Mouse (Mus musculus) hematopoietic stem cell, adult 5-6 weeks (primary cell): ENCODE results near the gene Med29. TPM values are rescaled to one million over a fixed set of nuclear protein-coding genes. Genes with fewer than 3 reads are reported as not detected.

Experiments
- ATAC-seq, 2 experiments: fragments of 125-278 bp in 1 of 2; replicated peaks in 1 of 2; 2 replicates each; pipeline ENCODE4 v1.8.0; 2016 to 2017; ENCODE audit warnings: inconsistent platforms in 2 of 2, mild to moderate bottlenecking in 2 of 2, moderate number of reproducible peaks in 2 of 2, low read depth in 1 of 2, moderate TSS enrichment in 1 of 2; ENCODE audit not compliant: low FRiP score in 2 of 2, poor library complexity in 2 of 2, severe bottlenecking in 2 of 2, insufficient read depth in 1 of 2, low TSS enrichment in 1 of 2
- total RNA-seq: library from RNA; stranded (forward); fragments of 172-1452, 232-1000 nt; gene quantifications from 2 replicates; pipeline ENCODE4 v1.2.3, GENCODE M21; 2017

Gene Med29
- total RNA-seq, 1 experiment from 2014 or later, result 32.4 TPM

DNA sequence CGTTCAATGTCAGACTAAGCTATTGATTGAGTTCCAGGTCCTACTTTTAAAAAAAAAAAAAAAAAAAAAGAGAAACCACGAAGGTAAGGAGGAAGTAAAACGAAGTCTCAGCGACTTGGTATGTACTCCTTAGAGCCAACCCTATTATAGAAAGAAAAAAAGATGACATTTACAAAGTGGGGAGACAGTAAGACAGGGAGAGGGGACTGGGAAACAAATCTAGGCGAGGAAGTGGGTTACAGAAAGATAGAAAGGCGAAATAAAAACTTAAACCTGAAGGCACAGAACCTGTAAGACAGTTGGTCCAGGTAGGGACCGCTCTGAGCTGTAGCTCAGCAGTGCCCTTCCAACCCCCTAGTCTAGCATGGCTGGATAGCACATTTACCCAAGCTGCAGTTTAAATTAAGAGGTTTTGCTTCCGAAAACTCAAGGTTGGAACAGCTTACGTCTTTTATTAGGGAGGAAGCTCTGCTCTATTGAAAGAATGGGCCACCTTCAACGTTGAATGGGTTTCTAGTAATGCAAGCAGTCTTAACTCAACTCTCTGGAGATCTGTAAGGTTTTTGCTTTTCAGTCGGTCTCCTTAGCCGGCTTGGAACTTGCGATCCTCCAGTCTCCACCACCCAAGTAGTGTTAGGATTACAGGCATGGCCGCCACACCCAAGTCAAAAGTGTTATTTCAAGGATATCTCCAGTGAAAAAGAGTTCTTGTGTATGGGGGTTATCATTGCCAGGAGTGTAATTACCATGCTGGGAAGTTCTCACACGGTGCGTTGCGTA, 12.1 kb downstream of the Med29 start, which contains the start of gene Zfp36:
Gene Zfp36 (minus strand): TSS at position 17 of the 780 bp plus-strand sequence.
- ATAC-seq, result no peak

DNA sequence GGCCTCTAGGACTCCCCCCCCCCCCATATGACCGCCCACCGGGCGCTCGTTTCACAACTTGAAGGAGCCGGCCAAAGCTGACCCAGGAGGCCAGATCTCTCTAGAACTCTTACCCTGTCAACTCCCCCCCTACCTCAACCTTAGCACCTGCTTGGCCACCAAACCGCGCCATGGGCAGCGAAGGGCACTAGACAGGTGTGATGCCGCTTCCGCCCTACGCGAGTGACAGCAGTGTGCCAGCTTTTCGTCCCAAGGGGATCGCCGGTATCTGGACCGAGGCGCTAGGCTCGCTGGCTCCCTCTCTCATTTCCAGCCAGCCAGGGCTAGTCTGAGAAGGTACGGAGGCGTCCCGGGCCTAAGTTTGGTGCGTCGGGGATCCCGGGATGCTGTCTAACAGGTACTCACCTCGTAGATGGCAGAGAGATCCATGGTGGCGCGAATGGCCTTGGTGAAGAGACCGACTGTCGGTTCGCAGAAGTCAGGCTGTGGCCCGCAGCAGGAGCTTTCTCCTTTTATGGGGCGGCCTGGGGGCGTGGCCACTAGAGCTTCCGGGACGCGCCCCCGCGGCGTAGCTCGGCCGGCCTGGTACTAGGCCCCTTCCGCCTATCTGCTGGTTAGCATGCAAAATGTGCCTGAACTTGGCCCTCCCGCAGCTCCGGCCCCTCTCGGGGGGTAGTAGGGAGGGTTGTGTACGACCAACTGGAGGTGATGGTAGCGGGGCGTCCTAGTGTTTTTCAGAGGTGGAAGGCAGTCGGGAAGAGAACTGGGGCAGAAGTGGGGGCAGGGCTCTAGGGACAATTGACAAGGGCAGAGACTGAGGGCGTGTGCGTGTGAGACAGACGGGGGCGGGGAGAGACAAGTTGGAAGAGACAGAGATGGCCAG, 13.5 kb downstream of the Med29 start:
- ATAC-seq, result peak; percentile 25 to 26

DNA sequence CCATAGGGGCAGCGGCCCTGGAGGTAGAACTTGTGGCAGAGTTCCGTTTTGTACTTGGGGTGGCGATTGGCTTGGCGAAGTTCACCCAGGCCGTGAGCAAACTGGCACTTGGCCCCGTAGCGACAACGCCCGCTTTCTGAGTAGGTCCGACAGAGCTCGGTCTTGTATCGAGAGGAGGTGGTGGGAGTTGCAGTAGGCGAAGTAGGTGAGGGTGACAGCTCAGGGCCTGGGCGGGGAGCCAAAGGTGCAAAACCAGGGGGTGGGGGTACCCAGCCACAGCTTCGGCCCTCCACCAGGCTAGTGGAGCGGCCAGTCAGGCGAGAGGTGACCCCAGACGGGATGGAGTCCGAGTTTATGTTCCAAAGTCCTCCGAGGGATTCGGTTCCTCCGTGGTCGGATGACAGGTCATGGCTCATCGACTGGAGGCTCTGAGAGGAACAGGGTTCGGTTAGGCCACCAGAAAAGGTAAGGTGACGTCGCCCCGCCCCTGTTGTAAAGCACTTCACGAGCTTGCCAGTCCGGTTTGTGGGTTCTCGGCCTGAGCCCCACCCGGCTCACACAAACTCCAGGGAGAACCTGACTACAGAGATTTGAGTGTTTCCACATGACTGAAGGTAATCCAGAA, 14.3 kb downstream of the Med29 start:
- ATAC-seq, result no peak

DNA sequence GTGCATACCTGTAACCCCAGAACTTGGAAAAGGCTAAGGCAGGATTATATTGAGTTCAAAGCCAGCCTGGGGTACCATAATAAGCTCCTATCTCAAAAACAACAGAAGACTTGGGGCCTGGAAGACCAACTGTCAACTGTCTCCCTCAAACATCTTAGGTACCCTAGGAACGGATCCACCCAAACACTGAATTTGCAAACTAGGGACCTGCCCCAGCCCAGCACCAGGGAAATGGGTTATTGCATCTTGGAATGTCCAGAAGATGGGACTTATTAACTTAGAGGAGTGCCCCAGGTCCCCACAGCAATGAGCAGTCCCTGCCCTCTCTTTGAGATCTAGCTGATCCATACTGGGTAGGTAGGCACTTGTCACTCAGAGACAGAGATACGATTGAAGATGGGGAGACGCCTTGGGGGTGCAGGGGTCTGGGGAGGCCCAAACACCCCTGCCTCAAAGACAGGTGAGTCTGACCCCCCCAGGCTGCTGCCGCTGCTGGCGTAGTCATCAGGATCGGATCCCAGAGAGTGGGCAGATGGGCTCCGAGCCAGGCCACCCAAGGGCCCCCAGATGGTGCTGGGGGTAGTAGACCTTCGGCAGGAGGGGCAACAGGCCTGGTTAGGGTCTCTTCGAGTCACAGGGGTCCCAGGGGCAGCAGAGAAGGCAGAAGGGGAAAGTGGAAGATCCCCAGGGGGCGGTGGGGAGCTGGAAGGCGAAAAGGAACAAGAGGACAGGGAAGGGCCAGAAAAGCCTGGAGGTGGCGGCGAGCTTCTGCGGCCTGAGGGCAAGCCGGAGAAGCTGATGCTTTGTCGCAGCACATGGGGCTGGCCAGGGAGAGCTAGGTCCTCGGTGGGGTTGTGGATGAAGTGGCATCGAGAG, 15.1 kb downstream of the Med29 start:
- no peak for ATAC-seq

DNA sequence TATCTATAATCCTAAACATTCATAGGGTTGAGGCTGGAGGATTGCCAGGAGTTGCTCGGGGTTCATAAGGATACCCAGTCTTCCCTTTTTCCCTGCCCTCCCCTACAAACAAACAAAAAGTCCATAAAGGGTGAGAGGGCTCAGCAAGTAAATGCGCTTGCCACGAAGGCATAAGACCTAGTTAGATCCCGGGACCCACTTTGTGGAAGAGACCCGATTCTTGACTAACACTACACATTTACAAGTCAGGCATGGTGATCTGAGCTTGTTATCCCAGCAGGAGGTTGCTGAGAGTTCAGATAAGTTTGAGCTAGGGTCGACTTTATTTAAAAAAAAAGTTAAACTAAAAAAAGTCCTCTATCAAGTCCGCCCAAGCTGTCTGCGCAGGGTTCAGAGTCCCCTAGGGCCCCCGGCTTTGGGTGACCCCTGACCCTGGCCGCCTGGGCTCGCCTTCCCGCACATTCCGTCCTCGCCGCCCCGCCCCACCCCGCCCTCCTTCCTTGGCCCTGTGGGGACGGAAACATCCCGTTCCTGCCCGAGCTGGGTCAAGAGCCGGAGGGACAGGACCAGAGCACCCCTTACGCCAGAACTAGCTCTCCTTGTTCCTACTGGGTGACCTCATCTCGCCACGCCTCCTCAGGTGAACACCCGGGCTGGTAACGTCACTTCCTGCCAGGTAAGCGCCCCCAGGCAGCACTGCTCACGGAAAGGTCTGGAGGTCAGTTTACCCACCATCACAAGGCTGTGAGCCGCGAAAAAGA, 16.3 kb downstream of the Med29 start:
- no peak for ATAC-seq

DNA sequence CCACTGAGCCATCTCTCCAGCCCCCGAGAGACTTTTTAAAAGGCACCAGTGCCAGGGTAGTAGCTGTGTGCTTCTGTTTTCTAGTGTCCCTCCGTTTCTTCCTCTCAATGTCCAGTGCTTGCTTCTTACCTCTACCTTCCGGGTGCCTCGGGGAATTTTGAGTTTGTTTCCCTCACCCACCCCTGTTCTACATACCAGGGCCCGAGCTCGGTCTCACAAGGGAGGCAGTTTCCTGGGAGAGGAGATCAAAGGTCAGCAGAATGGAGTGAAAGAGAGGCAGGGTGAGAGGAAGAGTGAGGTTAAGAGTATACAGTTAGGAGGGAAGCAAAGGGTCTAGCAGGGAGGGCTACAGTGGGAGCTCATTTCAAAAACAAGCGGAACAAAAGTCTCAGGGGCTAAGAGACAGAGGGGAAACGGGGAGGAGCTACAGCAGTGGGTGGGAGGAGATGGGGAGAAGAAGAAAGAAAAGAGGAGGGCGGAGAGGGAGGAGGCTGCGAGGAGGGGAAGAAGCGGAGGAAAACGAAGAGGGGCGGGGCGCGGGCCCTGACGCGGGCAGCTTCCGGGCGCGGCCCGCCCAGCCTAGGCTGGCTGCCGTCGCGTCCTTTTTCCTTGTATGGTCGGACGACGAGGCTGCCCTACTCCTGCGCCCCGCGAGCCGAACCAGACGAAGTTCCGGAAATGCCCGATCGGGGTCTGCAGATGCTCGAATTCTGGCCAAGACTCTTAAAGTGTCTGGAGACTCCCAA, 17.2 kb downstream of the Med29 start:
- ATAC-seq, result peak; percentile 22

DNA sequence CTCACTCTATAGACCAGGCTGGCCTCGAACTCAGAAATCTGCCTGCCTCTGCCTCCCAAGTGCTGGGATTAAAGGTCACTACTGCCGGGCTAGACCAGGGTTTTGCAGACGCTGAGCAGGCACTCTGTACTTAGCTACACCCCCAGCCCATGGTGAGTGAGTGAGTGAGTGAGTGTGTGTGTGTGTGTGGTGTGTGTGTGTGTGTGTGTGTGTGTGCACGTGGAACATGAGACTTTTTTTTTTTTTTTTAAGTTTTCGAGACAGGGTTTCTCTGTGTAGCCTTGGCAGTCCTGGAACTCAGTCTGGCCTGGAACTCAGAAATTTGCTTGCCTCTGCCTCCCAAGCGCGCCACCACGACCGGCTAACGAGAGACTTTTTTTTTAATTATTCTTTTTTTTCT, 17.9 kb downstream of the Med29 start:
- no peak for ATAC-seq

DNA sequence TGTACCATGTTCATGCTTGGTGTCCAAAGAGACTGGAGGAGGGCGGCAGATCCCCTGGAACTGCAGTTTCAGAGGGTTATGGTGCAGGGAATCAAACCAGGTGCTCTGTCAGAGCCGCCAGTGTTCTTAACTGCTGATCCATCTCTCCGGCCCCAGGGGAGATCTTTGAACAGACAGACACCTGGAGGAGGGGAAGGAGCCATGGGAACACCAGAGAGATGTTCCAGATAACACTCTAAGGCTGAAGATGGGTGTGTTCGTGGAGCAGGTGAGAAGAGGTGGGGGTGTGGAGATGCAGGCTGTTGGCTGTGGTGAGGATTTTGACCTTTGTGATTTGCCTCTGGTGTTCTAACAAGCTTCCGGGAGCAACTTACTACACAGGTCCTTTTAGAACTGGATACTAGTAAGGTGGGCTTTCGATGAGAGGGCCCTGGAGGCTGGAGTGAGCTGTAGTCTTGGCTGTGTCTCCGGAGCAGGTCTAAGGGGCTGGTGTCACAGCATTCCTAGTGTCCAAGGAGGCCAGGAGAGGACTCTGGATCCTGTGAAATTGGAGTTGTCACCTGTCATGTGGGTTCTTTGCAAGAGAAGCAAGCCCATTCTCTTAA, 18.5 kb downstream of the Med29 start:
- ATAC-seq, result no peak

DNA sequence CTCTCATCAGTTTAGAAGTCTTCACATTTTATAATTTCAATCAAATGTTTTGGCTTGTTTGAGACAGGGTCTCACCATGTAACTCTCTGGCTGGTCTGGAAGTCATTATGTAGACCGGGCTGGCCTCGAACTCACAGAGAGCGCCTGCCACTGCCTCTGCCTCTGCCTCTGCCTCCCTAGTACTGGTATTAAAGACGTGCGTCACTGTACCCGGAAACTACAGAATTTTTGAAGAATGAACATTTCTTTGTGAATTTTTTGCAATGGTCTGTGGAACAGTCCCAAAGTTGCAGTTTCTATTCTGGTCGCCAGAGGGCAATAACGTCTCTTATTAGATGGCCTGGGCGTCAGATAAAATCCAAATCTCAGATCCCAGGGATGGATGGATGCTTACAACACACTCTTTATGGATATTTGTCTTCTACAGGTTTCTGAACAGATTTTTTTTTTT, 19.4 kb downstream of the Med29 start:
- peak; percentile 2 to 8; a peak in 2 of 4 replicates for ATAC-seq

DNA sequence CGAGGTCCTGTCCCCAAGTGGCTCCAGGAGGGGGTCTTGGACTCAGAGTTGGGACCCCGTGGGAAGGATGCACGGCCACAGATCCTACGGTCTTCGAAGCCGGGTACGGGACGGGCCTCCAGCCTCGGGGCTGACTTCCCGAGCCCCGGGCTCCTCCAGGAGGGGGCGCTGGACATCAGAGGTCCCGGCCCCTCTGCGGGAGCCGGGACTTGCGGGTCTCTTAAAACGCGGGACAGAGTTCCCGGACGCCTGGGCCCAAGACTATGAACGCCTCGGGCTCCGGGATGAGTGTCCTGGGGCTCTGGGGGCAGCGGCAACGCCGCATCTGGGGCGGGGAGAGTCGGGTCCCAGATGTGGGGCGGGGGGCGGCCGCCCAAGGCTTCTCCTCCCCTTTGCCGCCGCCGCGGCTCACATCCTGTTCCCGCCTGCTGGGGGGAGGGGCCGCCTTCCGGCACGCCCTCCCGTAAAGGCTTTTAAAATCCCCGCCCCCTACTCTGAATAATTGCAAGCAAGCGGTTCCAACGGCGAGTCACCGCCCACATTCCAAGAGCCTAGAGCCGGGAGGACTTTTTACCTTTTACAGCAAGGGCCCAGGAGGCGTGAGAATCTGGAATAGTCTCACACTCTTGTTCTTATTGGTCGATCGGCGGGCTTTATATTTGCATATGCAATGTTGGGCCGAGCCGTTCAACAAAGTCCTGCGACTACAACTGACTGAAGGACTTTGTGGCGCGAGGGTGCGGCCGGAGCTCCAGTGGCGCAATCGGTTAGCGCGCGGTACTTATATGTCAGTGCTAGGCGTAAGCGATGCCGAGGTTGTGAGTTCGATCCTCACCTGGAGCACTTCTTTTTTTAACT, 20.0 kb downstream of the Med29 start, which contains the start of gene Plekhg2:
Gene Plekhg2 (minus strand): TSS at position 349 of the 858 bp plus-strand sequence.
- ATAC-seq, result peak; percentile 63 to 72

DNA sequence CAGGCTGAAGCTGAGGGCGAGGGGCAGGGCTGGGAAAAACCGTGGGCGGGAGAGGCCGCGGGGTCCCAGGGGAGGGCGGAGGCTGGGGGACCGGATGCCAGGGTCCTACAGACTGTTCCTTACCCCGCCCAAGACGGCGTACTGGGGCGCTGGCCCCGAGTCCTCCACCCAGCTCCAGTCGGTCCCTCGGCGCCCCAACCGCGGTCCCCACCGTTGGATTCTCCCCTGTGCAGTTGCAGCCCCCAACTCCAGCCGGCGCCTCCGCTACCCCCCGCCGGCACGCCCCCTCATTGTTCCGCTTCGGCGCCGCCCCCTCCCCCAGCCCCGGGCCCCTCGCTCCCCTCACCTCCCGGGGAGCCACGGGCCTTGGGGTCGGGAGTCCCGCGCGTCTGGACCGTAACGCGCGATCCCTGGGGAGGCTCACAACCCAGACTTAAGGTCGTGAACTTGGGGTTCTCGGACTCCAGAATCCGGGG, 21.0 kb downstream of the Med29 start:
- no peak for ATAC-seq

DNA sequence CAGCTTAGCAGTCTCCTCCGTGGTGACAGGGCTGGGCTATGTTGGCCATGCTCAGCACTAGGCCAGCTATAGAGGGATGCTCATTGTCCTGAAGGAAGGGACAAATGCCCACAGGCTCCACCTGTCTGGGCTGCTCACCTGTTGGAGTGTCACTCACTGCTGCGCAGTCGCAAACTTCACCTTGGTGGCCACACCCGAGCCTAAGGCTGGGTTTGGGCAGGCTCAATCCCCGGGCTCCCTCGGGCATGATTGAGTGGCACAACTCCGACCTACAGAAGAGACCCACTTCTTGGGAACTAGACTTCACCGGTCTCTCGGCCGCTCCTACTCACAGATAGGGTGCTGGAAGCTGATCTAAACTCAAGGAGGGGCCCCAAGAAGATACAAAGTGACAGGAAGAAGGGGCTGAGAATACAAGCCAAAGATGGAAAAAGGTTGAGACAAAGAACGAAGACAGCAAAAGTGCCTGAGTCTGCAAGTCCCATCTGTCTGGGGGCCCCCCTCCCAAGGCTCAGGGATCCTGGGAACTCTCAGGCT, 21.5 kb downstream of the Med29 start:
- ATAC-seq, result no peak

DNA sequence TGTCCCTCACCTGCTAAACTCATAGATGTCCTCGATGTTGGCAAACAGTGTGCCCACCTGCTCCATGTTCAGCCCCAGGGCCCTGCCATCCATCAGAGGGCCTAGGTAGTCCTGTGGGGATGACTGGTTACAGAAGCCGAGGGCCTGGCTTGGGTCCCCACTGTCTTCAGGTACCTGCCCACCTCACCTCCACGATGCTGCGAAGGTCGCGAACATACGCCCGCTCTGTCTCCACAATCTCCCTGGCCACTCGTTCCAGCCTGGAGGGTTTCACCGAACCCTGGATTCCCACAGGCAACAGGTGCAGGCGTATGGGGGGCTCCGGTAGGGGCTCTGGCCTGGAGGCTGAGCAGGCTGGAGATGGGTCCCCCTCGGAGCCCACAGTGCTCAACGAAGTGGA, 22.5 kb downstream of the Med29 start:
- ATAC-seq, result no peak

DNA sequence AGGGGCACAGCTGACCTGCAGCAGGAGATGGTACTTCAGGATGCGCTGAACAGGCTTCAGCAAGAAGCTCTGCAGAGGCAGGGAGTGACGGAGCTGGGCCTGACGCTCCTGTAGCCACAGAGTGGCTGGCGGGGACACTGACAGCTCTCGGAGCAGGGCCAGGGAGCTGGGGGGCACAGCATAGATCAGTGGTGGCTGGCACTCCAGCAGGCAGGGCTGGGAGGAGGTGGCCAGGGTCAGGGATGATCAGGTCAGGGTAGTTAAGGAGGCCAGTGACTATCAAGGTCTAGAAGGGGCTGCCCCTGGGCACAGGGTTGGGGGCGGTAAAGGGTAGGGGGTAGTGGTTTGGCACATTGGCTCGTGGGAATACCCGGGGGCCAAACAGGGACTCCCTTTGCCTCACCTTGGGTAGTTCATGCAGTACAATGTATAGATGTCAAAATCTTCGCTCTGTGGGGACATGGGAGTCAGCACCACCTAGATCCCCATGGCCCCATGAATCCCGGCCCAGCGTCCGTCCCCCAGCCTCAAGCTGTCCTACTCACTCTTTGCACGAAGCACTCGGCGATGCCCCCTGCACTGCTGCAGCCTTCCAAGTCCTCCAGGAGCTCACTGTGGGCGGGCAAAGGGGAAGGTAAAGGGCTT, 24.1 kb downstream of the Med29 start:
- no peak for ATAC-seq
